Mouse (Mus musculus) midbrain, embryonic 15.5 days (tissue): ENCODE results near the gene Rwdd3. TPM values are rescaled to one million over a fixed set of nuclear protein-coding genes. Genes with fewer than 3 reads are reported as not detected.

Experiments
- ATAC-seq: fragments of 200-750 bp; cut with Nextera tagmentation; replicated peaks from 2 replicates; pipeline ENCODE4 v1.8.0; 2017; ENCODE audit warnings: moderate TSS enrichment
- H3K27ac ChIP-seq: fragments of 300-500 bp; sonication (generic); 2 replicates; pipeline ENCODE4 v1.5.1; 2015; ENCODE audit warnings: mild to moderate bottlenecking, inconsistent platforms
- H3K27me3 ChIP-seq: fragments of 300-500 bp; sonication (generic); replicated peaks from 2 replicates; pipeline ENCODE4 v1.6.1; 2015; ENCODE audit warnings: inconsistent platforms
- H3K36me3 ChIP-seq: fragments of 300-500 bp; sonication (generic); replicated peaks from 2 replicates; pipeline ENCODE4 v1.6.1; 2015; ENCODE audit warnings: inconsistent platforms
- H3K4me1 ChIP-seq: fragments of 300-500 bp; sonication (generic); 2 replicates; pipeline ENCODE4 v1.6.1; 2015; ENCODE audit warnings: inconsistent platforms
- H3K4me2 ChIP-seq: fragments of 300-500 bp; sonication (generic); 2 replicates; pipeline ENCODE4 v1.6.1; 2015; ENCODE audit warnings: inconsistent platforms, mild to moderate bottlenecking, moderate library complexity
- H3K4me3 ChIP-seq: fragments of 300-500 bp; sonication (generic); 2 replicates; pipeline ENCODE4 v1.5.1; 2015; ENCODE audit warnings: mild to moderate bottlenecking, inconsistent platforms
- H3K9ac ChIP-seq: fragments of 300-500 bp; sonication (generic); 2 replicates; pipeline ENCODE4 v1.6.1; 2015; ENCODE audit warnings: mild to moderate bottlenecking, inconsistent platforms
- H3K9me3 ChIP-seq: fragments of 300-500 bp; sonication (generic); 2 replicates; pipeline ENCODE4 v1.6.1; 2016; ENCODE audit warnings: inconsistent platforms
- WGBS: fragments of 180-500 bp; shearing (Covaris S2); methylation state at CpG from one replicate; pipeline ENCODE4 v1.1.7; 2015; ENCODE audit warnings: mixed read lengths; 5-methylcytosine and 5-hydroxymethylcytosine counted together
- polyA plus RNA-seq: library from polyadenylated mRNA; unstranded; fragments of >200 nt; fragmentation: Nextera tagmentation; extraction: Ambion mirVana; gene quantifications from 2 replicates; pipeline ENCODE4 v1.2.1, GENCODE M21; 2015

The Rwdd3 gene
- 4.4 and 5.3 TPM in 2 replicates for polyA plus RNA-seq

DNA sequence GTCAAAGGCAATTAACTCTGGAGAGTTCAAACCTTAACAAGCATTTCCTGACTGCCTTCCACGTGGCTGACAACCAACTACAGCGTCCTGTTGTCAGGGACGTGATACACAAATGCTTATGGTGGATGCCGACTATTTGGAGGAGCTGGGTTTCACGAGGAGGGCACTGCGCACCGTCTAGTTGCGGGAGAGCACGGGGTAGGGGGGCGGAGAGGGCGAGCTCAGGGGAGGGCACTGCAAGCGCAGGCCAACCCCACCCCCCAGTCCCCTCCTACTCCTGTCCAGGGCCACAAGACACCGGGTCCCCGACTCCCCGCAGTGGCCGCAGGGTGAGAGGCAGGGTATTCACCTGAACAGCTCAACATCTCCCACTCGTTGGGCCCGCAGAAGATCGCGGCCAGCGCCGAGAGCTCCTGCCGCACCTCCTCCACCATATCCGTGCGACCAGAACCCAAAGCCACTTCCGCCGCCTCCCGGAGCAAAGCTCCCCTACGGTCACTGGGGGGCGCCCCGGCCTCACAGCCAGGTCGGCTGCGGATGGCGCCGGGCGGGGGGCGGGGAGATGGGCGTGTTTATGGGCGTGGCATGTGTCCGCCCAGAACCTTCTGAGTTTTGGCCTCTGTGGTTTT is at the start of gene Rwdd3:
Gene Rwdd3 (minus strand): TSS at position 453 of the 629 bp plus-strand sequence.
- H3K9ac ChIP-seq = peak within 1 kb of the TSS; percentile 50
- peak within 1 kb of the TSS; percentile 46 for H3K27ac ChIP-seq
- peak within 1 kb of the TSS; percentile 48 for H3K4me3 ChIP-seq
- no peaks in the 10 kb centered on the region for H3K27me3 ChIP-seq
- WGBS = under 1% methylated on average over 40 of the region's 40 CpGs
- H3K4me2 ChIP-seq = peak within 1 kb of the TSS; percentile 73
- H3K9me3 ChIP-seq = no peaks in the 10 kb centered on the region
- ATAC-seq = peak; percentile 94
- no peaks in the 10 kb centered on the region for H3K36me3 ChIP-seq
- H3K4me1 ChIP-seq = peaks cover 11% of the 10 kb centered on the region; the same call in 1 of the 2 replicates

DNA sequence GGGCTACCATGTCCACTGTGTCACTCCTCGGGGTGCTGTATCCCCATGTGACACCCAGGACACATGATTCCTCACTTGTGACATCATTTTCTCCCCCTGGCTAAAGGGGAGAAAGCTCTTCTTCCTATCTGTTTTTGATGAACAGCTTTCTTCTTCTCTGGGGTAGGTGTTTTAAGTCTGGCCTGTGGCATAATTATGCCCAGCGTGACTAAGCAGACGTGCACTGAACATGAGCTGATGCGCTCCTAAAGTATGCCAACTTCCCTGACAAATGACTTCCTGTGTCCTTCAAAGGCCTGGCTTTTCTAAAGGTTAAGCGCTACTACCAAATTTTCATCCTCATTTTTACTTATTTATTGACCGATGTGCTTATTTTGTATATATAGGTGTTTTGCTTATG is 45.5 kb upstream of the Rwdd3 start:
- Histone ChIP-seq H3K9ac (no peak overlapping the region), H3K36me3 (no peaks in the 10 kb centered on the region), H3K4me3 (no peak overlapping the region), H3K4me1 (no peaks in the 10 kb centered on the region), H3K27ac (no peak overlapping the region), H3K9me3 (no peaks in the 10 kb centered on the region), H3K4me2 (no peak overlapping the region), H3K27me3 (no peaks in the 10 kb centered on the region)
- ATAC-seq = no peak
- WGBS = 88% methylated on average over 6 of the region's 6 CpGs

DNA sequence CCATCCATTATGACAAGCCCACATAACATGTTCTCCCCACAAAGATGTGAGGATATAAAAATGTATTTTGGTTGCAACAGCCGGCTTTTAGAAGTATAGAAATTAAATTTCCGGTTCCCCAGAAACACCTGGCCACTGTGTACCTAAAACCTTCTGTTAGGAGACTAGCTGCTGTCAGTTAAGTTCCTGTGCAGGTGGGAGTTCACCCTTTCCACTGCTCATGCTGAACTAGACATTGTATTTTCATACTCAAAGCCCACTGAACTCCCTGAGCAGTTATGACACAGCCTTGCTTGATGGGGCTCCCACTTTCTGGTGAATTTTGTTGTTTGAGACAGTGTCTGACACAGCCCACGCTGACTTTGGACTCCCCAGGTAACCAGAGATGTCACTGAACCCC is 42.0 kb upstream of the Rwdd3 start:
- WGBS = 80% methylated on average over 3 of the region's 3 CpGs

DNA sequence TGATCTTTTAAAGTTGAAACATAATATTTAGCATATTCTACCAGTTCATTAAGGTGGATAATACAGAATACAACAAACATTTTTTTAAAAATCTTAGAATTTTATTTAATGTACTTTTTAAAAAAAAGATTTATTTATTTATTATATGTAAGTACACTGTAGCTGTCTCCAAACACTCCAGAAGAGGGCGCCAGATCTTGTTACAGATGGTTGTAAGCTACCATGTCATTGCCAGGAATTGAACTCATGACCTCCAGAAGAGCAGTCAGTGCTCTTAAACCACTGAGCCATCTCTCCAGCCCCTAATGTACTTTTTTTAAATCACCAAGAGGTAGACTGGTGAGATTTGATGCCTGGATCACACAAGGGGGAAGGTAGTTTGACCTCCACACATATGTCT is 40.7 kb upstream of the Rwdd3 start:
- no peak overlapping the region for H3K4me2 ChIP-seq
- ATAC-seq = no peak
- H3K9ac ChIP-seq = no peak overlapping the region
- no peaks in the 10 kb centered on the region for H3K36me3 ChIP-seq
- 53% methylated on average over 1 of the region's 1 CpGs for WGBS
- H3K4me1 ChIP-seq = no peaks in the 10 kb centered on the region
- H3K9me3 ChIP-seq = no peaks in the 10 kb centered on the region
- no peaks in the 10 kb centered on the region for H3K27me3 ChIP-seq
- H3K27ac ChIP-seq = no peak overlapping the region
- H3K4me3 ChIP-seq = no peak overlapping the region

More for the DNA sequence above, 42.0 kb upstream of the Rwdd3 start:
- H3K9me3 ChIP-seq = no peaks in the 10 kb centered on the region
- H3K27me3 ChIP-seq = no peaks in the 10 kb centered on the region
- H3K4me3 ChIP-seq = no peak overlapping the region
- H3K27ac ChIP-seq = no peak overlapping the region
- no peak overlapping the region for H3K9ac ChIP-seq
- H3K36me3 ChIP-seq = no peaks in the 10 kb centered on the region
- H3K4me2 ChIP-seq = no peak overlapping the region
- no peaks in the 10 kb centered on the region for H3K4me1 ChIP-seq
- no peak for ATAC-seq

DNA sequence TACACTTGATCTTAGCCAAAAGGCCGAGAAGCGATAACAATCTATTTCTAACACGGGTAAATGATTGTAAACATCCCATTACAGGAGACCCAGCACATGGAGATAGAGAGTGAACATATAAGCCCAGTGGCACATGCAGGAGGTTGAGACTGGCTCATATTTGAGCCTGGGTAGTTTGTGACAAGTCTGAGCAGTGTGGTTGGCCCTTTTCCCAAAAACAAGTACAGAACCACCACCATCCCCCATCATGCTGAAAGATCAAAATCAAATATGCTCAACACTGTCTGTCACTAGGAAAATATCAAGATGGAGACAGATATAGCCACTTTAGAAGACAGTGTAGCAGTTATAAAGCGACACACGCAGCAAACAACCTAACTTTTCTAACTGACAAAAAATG is 37.5 kb upstream of the Rwdd3 start:
- ATAC-seq = no peak
- Histone ChIP-seq H3K27ac (no peak overlapping the region), H3K4me2 (no peak overlapping the region), H3K9me3 (no peaks in the 10 kb centered on the region), H3K27me3 (no peaks in the 10 kb centered on the region), H3K4me3 (no peak overlapping the region), H3K36me3 (no peaks in the 10 kb centered on the region), H3K9ac (no peak overlapping the region), H3K4me1 (no peaks in the 10 kb centered on the region)
- 93% methylated on average over 5 of the region's 5 CpGs for WGBS

DNA sequence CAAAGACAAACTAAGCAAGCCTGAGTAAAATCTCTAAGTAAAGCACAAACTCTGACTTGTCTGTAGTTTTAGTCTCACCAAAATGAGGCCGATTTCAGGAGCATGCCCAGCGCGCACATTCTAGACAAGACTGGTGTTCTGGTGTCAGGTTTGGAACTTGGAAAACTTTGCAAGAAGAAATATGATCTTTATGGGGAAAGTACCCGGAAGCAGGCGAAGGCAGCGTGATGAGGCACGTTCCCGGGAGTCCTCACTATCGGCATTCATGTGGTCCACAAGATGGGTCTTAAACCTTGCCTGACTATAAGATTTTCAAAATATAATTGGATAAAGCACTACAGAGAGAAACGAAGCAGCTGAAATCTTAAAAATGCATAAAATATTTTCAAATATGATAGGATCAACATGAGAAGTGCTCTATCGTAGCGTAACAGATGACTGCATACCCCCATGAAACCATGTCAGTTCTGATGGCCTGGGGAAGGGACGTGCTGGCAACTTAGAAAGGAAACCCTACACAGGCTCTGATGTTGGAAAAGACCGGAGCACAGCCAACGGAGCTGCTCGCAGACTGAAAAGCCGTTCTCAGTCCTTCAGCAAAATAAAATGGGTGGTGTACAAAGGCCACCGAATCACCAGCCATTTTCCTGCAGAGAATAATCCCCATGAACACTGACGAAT is 34.8 kb upstream of the Rwdd3 start:
- no peak overlapping the region for H3K4me3 ChIP-seq
- no peaks in the 10 kb centered on the region for H3K9me3 ChIP-seq
- no peaks in the 10 kb centered on the region for H3K27me3 ChIP-seq
- no peak for ATAC-seq
- WGBS = 83% methylated on average over 19 of the region's 19 CpGs
- H3K4me1 ChIP-seq = no peaks in the 10 kb centered on the region
- H3K9ac ChIP-seq = no peak overlapping the region
- H3K27ac ChIP-seq = no peak overlapping the region
- no peak overlapping the region for H3K4me2 ChIP-seq
- H3K36me3 ChIP-seq = no peaks in the 10 kb centered on the region

DNA sequence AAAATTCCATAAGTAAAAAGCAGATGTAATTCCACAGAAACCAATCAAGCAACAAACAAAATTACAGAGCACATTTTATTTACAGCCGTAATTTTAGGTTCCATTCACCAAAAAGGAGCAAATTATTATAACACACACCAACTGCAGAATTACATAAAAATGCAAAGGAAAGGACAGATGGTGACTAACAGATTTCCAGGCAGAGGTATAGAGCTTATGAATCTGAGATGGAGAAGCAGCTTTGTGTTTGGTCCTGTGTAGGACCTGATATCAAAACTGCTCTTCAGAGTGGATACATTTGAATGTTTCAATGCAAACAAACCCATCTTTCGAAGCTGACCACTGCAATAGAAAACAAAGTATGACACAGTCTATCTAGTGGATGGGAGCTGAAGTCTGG is 31.1 kb upstream of the Rwdd3 start:
- Histone ChIP-seq H3K9me3 (no peaks in the 10 kb centered on the region), H3K9ac (no peak overlapping the region), H3K4me2 (no peak overlapping the region), H3K4me1 (no peaks in the 10 kb centered on the region), H3K36me3 (no peaks in the 10 kb centered on the region), H3K4me3 (no peak overlapping the region), H3K27me3 (no peaks in the 10 kb centered on the region), H3K27ac (no peak overlapping the region)
- 87% methylated on average over 2 of the region's 2 CpGs for WGBS
- ATAC-seq = no peak

DNA sequence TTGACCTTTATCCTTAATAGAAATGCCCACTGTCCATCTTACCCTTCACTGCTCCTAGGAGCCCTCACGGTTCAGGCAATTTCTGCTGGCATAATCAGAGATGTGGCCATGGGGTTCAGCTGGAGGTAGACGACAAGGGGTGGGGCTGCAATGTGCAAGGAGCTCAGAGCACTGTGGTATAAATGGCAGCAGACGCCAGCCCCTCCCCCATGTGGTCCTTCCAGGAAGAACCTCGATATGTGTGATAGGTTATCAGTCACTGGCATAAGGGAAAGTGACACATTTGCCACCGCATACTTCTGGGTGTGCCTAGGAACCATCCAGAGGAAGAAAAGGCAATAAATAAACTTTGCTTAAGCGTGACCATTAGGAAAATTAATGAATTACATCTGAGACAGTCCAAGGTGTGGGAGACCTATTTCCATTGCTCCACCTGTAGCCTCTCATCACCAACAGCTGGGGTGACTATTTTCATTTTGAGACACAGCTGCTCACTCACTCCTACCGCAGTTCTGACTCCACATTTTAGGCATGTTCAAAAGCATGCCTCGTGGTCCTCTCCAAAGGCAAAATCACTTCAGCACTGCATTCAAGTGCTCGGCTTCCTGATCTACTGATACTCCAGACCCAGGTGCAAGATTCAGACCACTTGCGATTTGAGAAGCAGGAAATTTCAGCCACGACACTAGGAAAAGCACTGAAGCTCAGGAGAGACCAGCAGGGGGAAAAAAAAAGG is 29.7 kb upstream of the Rwdd3 start:
- no peak overlapping the region for H3K9ac ChIP-seq
- no peaks in the 10 kb centered on the region for H3K4me1 ChIP-seq
- no peak overlapping the region for H3K4me2 ChIP-seq
- H3K27ac ChIP-seq = no peak overlapping the region
- no peak overlapping the region for H3K4me3 ChIP-seq
- ATAC-seq = no peak
- no peaks in the 10 kb centered on the region for H3K27me3 ChIP-seq
- H3K9me3 ChIP-seq = no peaks in the 10 kb centered on the region
- no peaks in the 10 kb centered on the region for H3K36me3 ChIP-seq
- 62% methylated on average over 11 of the region's 11 CpGs for WGBS

DNA sequence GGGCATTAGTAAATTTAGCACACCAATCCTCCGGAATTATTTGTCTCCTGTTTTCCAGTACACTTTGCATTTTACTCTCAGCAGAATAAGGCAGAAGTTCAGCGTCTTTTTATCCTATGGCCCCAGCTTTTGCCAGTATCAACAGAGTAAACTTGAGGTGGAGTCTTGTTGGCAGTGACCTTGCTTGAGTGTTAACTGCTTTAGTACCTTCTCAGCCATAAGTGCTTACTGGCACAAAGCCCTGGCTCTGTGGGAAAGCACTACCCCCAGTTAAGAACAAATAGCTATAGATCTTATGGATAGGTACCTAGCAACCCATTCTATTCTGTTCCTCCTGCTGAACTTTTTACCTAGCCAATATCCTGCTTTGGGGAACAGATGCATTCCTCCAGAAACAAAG is 17.7 kb upstream of the Rwdd3 start:
- H3K36me3 ChIP-seq = no peaks in the 10 kb centered on the region
- H3K4me2 ChIP-seq = no peak overlapping the region
- WGBS = 92% methylated on average over 2 of the region's 2 CpGs
- H3K9me3 ChIP-seq = no peaks in the 10 kb centered on the region
- no peak for ATAC-seq
- H3K27ac ChIP-seq = no peak overlapping the region
- no peaks in the 10 kb centered on the region for H3K4me1 ChIP-seq
- H3K27me3 ChIP-seq = no peaks in the 10 kb centered on the region
- H3K4me3 ChIP-seq = no peak overlapping the region
- no peak overlapping the region for H3K9ac ChIP-seq

DNA sequence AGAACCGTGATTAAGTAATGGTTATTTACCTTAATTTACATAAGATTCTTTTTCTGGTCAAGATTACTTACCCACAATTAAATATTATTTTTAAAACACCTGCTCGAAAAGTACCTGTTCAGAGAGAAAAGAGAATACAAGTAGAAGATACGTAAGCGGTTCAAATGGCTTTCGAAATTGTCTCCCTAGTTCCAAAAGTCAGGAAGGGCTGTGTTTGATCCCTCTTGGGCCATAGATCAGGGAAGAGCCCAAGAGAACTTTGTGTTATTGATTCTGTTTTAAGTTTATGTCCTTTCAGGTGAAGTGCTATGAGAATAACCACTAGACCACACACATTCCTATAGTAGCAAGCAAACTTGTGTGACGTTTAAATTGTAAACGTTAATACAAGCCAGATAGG is 16.0 kb upstream of the Rwdd3 start:
- no peak for ATAC-seq

DNA sequence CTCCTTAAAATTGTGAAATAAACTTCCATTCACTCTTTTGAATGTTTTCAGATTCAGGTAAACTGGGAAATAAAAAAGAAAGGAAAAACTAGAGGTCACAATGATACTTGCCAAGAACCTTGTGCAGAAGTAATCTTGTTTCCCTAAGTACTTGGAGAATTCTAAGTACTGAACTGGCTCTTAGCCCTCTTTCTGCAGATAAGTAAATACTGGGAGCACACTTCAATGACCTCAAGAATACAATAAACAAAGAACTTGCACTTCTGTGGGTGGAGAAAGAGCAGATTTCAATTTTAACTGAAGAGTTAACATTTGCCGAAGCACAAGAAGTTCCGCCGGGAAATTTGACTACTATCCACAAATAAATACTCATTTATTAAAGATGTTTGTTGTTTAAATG is 15.4 kb upstream of the Rwdd3 start:
- Histone ChIP-seq H3K27me3 (no peaks in the 10 kb centered on the region), H3K4me2 (no peak overlapping the region), H3K27ac (no peak overlapping the region), H3K36me3 (no peaks in the 10 kb centered on the region), H3K4me3 (no peak overlapping the region), H3K9ac (no peak overlapping the region), H3K4me1 (no peaks in the 10 kb centered on the region), H3K9me3 (no peaks in the 10 kb centered on the region)
- no peak for ATAC-seq
- 77% methylated on average over 3 of the region's 3 CpGs for WGBS

More for the DNA sequence above, 16.0 kb upstream of the Rwdd3 start:
- no peak overlapping the region for H3K27ac ChIP-seq
- H3K9ac ChIP-seq = no peak overlapping the region
- no peaks in the 10 kb centered on the region for H3K9me3 ChIP-seq
- WGBS = 92% methylated on average over 7 of the region's 7 CpGs
- H3K27me3 ChIP-seq = no peaks in the 10 kb centered on the region
- H3K4me1 ChIP-seq = no peaks in the 10 kb centered on the region
- no peak overlapping the region for H3K4me3 ChIP-seq
- H3K36me3 ChIP-seq = no peaks in the 10 kb centered on the region
- no peak overlapping the region for H3K4me2 ChIP-seq

DNA sequence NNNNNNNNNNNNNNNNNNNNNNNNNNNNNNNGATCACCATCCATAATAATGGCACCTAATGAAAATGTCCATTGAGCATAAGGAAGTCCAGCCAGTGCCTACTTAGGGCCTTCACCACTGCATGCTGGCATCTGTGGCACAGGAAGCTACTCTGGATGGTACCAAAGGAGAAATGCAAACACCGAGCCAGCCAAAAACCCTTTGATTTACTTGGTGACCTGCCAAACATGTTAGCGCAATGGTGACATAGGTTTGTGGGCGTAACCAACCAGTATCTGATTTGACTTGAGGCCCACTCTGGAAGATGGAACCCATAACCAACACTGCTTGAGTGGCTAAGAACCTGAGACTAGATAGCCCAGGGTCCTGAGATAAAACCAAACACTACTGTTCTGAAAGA is 13.7 kb upstream of the Rwdd3 start:
- Histone ChIP-seq H3K9ac (no peak overlapping the region), H3K9me3 (no peaks in the 10 kb centered on the region), H3K4me2 (no peak overlapping the region), H3K36me3 (no peaks in the 10 kb centered on the region), H3K27ac (no peak overlapping the region), H3K27me3 (no peaks in the 10 kb centered on the region), H3K4me1 (no peaks in the 10 kb centered on the region), H3K4me3 (no peak overlapping the region)
- 88% methylated on average over 3 of the region's 3 CpGs for WGBS
- no peak for ATAC-seq
